8 mouse cellular contexts compared by ENCODE assay signal in genomic region chr1:134078061-134078795, GRCm38 (mm10). TPM values are rescaled to one million over a fixed set of nuclear protein-coding genes. Genes with fewer than 3 reads are reported as not detected.
DNase-seq lines count a peak whose midpoint lies in the region; ATAC-seq lines count a peak whose summit lies in the region.

No protein-coding gene starts in this region.

- peak overlapping the region; percentile 58; the same call in 1 of the 2 replicates for H3K27ac ChIP-seq in neural tube, embryonic 11.5 days (ENCODE audit: low read depth, low read length)
- H3K27ac ChIP-seq in brown adipose tissue, adult 24 weeks (replicated peaks; ENCODE audit: low read depth, low read length): peak overlapping the region; percentile 95

- WGBS in neural tube, embryonic 11.5 days: 10% methylated on average over 19 of the region's 19 CpGs

- H3K36me3 ChIP-seq in neural tube, embryonic 11.5 days (ENCODE audit: control insufficient read depth, insufficient read depth, low read length): 0 out of 2 replicates have a peak, but pooled peaks cover 3% of the 10 kb centered on the region

- H3K4me2 ChIP-seq in neural tube, embryonic 11.5 days (ENCODE audit: low read depth): peak overlapping the region; percentile 46

- peaks cover 28% of the 10 kb centered on the region for H3K4me1 ChIP-seq in neural tube, embryonic 11.5 days (ENCODE audit: control insufficient read depth, insufficient read depth, low read length)
- peaks cover 32% of the 10 kb centered on the region for H3K4me1 ChIP-seq in brown adipose tissue, adult 24 weeks (ENCODE audit: control insufficient read depth, insufficient read depth, insufficient read length, low read length)

- no peaks in the 10 kb centered on the region for H3K27me3 ChIP-seq in neural tube, embryonic 11.5 days (ENCODE audit: control insufficient read depth, insufficient read depth, low read length)

- H3K4me3 ChIP-seq in neural tube, embryonic 11.5 days (ENCODE audit: low read depth, low read length): peak overlapping the region; percentile 70
- H3K4me3 ChIP-seq in brown adipose tissue, adult 24 weeks (ENCODE audit: insufficient read depth, low read depth, low read length): peak overlapping the region; percentile 95

- peak overlapping the region; percentile 89 for H3K9ac ChIP-seq in neural tube, embryonic 11.5 days (ENCODE audit: low read length)

- no peak for DNase-seq in neural tube, embryonic 11.5 days (ENCODE audit: low spot score)
- no peak for DNase-seq in neural tube, embryonic 10.5 days (ENCODE audit: extremely low spot score, low spot score)
- peak; percentile 26 to 63 for DNase-seq in layer of hippocampus, postnatal 14 days (ENCODE audit: low spot score in 2 of 2)
- DNase-seq in thymus, postnatal 14 days: peak; percentile 57
- DNase-seq in right cerebral cortex, postnatal 14 days: no peak

- H3K9me3 ChIP-seq in neural tube, embryonic 11.5 days (ENCODE audit: control insufficient read depth, low read length): no peaks in the 10 kb centered on the region

- ATAC-seq in neural tube, embryonic 11.5 days (ENCODE audit: insufficient read depth, low FRiP score, low TSS enrichment): peak; percentile 11; the same call in 1 of the 2 replicates
- 0 out of 2 replicates have a peak, but pooled peaks have one; percentile 0 for ATAC-seq in granulocyte monocyte progenitor cell, adult 5-6 weeks (replicated peaks; ENCODE audit: poor library complexity, severe bottlenecking)
- ATAC-seq in megakaryocyte-erythroid progenitor cell, adult 5-6 weeks (replicated peaks; ENCODE audit: low FRiP score, low TSS enrichment, poor library complexity, severe bottlenecking): peak; percentile 51

RNA-seq across cellular contexts. Expression of gene Btg2, which starts 0.7 kb away (rescaled TPM):
- 97.9 and 110 TPM in 2 replicates for polyA plus RNA-seq in neural tube, embryonic 11.5 days (2014; fragmentation: Nextera tagmentation; extraction: Ambion mirVana)
- polyA plus RNA-seq in brown adipose tissue, adult 24 weeks (2012; ENCODE audit: insufficient read depth, insufficient read length, missing spikeins): 16.6 and 53.4 TPM in 2 replicates
- 7.2 and 13.5 TPM in 2 replicates for total RNA-seq in granulocyte monocyte progenitor cell, adult 5-6 weeks (2014; fragmentation: Nextera tagmentation)
- 31.3 and 33.7 TPM in 2 replicates for total RNA-seq in granulocyte monocyte progenitor cell, adult 5-6 weeks (2017)
- 10 to 100 TPM; 14.1 to 19.2 TPM for total RNA-seq in layer of hippocampus, postnatal 14 days (2021)
- 2.0 and 3.9 TPM in 2 replicates for total RNA-seq in megakaryocyte-erythroid progenitor cell, adult 5-6 weeks (2014; fragmentation: Nextera tagmentation)
- total RNA-seq in megakaryocyte-erythroid progenitor cell, adult 5-6 weeks (2017): 58.5 and 61.6 TPM in 2 replicates

RNA-seq across cellular contexts. Expression of gene Chit1, which starts 32.8 kb away (rescaled TPM):
- 0.15 TPM in 1 of 2 replicates, not detected in the other for polyA plus RNA-seq in neural tube, embryonic 11.5 days (2014; fragmentation: Nextera tagmentation; extraction: Ambion mirVana)
- polyA plus RNA-seq in brown adipose tissue, adult 24 weeks (2012; ENCODE audit: insufficient read depth, insufficient read length, missing spikeins): not detected in 2 replicates
- total RNA-seq in granulocyte monocyte progenitor cell, adult 5-6 weeks (2014; fragmentation: Nextera tagmentation): 0.62 and 1.7 TPM in 2 replicates
- 0.22 and 0.82 TPM in 2 replicates for total RNA-seq in granulocyte monocyte progenitor cell, adult 5-6 weeks (2017)
- under 1 TPM in 1 of 2 experiments, not detected in 1; 0.39 TPM for total RNA-seq in layer of hippocampus, postnatal 14 days (2021)
- total RNA-seq in megakaryocyte-erythroid progenitor cell, adult 5-6 weeks (2014; fragmentation: Nextera tagmentation): not detected in 2 replicates
- total RNA-seq in megakaryocyte-erythroid progenitor cell, adult 5-6 weeks (2017): not detected in 2 replicates

RNA-seq across cellular contexts. Expression of gene Fmod, which starts 41.2 kb away (rescaled TPM):
- 16.0 and 16.7 TPM in 2 replicates for polyA plus RNA-seq in neural tube, embryonic 11.5 days (2014; fragmentation: Nextera tagmentation; extraction: Ambion mirVana)
- 0.38 and 0.55 TPM in 2 replicates for polyA plus RNA-seq in brown adipose tissue, adult 24 weeks (2012; ENCODE audit: insufficient read depth, insufficient read length, missing spikeins)
- not detected in 2 replicates for total RNA-seq in granulocyte monocyte progenitor cell, adult 5-6 weeks (2014; fragmentation: Nextera tagmentation)
- not detected in 2 replicates for total RNA-seq in granulocyte monocyte progenitor cell, adult 5-6 weeks (2017)
- total RNA-seq in layer of hippocampus, postnatal 14 days (2021): 1 to 10 TPM; 3.3 to 4.5 TPM
- not detected in 2 replicates for total RNA-seq in megakaryocyte-erythroid progenitor cell, adult 5-6 weeks (2014; fragmentation: Nextera tagmentation)
- not detected in 2 replicates for total RNA-seq in megakaryocyte-erythroid progenitor cell, adult 5-6 weeks (2017)

Comparison
In these comparisons a context has a peak if more than half of its experiments do, and no peak if none do; other contexts are left out.
1. ATAC-seq: peak in every context shown above with its lines; median percentile 51 in megakaryocyte-erythroid progenitor cell, adult 5-6 weeks; 11 in neural tube, embryonic 11.5 days; 0 in granulocyte monocyte progenitor cell, adult 5-6 weeks.
2. DNase-seq: peak in layer of hippocampus, postnatal 14 days (2 of 2) and thymus, postnatal 14 days (single experiment); none in neural tube, embryonic 11.5 days (single experiment), neural tube, embryonic 10.5 days (single experiment) and right cerebral cortex, postnatal 14 days (single experiment).
3. RNA of gene Fmod, which starts 41.2 kb away (total RNA-seq): 3.3 to 4.5 TPM in layer of hippocampus, postnatal 14 days; not detected in megakaryocyte-erythroid progenitor cell, adult 5-6 weeks and not detected in granulocyte monocyte progenitor cell, adult 5-6 weeks; every median in the first group is over 4 times any median in the second.